Mouse (Mus musculus): Measurements from ENCODE around the gene Iqch.

Iqch gene

DNA sequence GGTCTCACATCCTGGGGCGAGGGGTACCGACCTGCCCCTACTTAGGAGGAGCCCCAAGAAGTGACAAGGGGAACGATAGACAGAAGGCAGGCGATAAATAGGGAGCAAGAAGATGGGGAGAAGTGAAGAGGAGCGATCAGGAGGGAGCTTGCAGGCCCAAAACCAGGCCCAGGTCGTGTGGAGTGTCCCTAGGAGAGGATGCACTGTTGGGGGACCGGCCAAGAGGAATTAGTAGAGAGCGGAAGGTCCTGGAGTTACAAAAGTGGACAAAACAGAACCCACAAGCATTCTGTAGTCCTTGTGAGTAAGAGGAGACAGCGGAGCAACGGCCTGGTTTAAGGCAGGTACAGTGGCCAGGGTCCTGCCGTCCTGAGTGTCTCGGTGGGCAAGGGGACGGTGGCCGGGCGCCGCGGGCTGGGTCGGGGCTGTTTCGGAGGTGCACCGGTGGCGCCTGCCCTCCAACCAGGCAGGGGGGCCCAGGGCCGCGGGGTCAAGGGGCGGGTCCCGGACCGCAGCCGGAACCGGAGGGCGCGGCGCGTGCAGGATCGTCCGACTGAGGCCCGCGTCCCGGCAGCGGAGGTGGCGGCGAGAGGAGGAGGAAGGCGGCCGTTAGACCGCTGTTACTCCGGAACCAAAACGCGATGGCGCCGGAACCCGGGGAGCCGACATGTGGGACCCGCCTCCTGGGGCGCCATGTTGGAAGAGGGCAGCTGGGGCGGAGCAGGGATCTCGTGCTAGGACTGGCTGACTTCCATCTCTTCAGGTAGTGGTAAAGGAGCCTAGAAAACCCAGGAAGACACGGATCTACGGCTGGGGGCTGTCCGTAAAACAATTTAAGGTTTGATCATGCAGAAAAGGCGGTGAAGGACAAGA is 224.8 kb downstream of the Iqch start, which contains the start of gene Map2k5:
Map2k5 (minus strand) TSS at position 633 of the 873 bp plus-strand sequence.
- peak; percentile 80 for DNase-seq (ENCODE audit: low read depth, low spot score)

GRCm38 (mm10) chr9:63373315-63373714 is 229.0 kb downstream of the Iqch start:
- no peak for DNase-seq (ENCODE audit: low read depth, low spot score)

- DNase-seq (ENCODE audit: low read depth, low spot score) = no peak
Observed at GRCm38 (mm10) chr9:63372541-63372940, 229.8 kb downstream of the Iqch start.
